Mouse (Mus musculus) heart, postnatal 25 days (tissue): Measurements from ENCODE around the gene Eva1b. TPM values are rescaled to one million over a fixed set of nuclear protein-coding genes. Genes with fewer than 3 reads are reported as not detected.

Experiments
- DNase-seq: peaks from one replicate; pipeline ENCODE4 v3.0.0; 2022; ENCODE audit warnings: low spot score
- intact Hi-C: fragments of 180-260 bp; cut with DNase I; formaldehyde crosslinking; loops from one replicate; pipeline ENCODE4 v1.15.1; 2025
- total RNA-seq, 2 experiments: library from RNA; stranded (reverse); gene quantifications; 2 replicates each; pipeline ENCODE4 v1.2.3; 2021

Eva1b gene
- 10 to 100 TPM; 15.2 to 17.6 TPM for total RNA-seq

DNA sequence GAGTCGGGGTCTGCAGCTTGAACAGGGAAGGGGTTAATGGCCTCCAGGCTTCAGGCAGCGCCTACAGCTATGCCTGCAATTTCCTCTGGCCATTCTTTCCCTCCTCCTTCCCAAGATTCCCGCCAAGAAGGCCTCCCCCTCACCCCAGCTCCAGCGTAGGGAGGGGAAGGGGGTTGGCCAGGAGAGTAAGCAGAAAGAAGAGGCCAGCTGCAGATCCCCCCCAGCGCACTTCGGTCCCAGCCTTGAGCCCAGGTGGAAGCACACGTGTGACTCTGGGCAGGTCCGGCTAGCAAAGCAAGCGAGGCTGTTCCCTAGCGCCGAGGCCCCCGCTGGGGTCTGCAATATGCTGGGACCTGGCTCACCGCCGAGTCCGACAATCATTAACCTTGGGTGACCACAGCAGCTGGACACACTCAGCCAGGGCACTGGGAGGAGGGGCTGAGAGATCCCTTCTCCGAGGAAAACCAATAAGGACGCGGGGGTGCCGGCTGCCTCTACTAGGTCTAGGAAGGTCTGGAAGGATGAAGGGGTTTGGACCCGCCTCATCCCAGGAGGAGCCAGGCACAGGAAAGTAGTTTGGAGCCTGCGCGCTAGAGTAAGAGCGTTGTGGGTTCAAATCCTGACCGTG lies at the start of gene Eva1b:
Eva1b (plus strand) TSS at position 212 of the 628 bp plus-strand sequence.
- intact Hi-C loops = loop anchor here (5.0 kb wide), 1 partner anchor 35 kb away; no protein-coding TSS in a partner anchor
- peak; percentile 63 for DNase-seq

DNA sequence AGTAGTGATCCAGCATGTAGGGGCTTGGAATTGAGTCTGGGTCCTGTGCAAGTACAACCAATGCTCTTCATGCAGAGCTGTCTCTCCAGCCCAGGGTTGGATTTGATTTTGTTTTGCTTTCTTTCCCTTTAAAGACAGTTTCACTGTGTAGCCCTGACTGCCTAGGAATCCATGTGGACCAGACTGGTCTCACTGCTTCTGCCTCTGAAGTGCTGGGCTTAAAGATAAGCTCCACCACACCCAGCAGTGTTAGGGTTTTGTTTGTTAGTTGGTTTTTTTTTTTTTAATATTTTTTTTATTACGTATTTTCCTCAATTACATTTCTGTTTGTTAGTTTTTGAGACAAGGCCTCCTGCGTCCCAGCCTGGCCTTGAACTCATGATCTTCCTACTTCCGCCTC lies 48.2 kb upstream of the Eva1b start:
- intact Hi-C loops = loop anchor here (5.0 kb wide), 1 partner anchor 163 kb away; the partner anchor contains the start of gene Trappc3
- DNase-seq = no peak

DNA sequence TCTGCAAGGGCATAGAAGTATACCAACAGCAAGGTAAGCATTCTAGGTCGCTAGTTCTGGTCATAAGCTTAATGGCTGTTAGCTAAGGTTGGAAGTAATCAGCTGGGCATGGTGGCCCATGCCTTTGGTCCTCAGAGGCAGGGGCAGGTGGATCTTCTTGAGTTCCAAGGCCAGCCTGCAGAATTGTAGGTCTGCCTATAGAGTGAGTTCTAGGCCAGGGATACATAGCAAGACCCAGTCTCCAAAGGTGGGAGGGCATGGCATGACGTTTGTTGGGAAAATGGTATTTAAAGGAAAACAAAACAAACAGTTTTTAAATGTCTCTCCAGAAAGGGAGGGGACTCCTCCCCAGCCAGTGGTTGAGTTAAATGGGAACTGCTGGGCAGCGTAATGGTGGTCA lies 46.8 kb upstream of the Eva1b start:
- no peak for DNase-seq
- intact Hi-C loops = no loop called here

DNA sequence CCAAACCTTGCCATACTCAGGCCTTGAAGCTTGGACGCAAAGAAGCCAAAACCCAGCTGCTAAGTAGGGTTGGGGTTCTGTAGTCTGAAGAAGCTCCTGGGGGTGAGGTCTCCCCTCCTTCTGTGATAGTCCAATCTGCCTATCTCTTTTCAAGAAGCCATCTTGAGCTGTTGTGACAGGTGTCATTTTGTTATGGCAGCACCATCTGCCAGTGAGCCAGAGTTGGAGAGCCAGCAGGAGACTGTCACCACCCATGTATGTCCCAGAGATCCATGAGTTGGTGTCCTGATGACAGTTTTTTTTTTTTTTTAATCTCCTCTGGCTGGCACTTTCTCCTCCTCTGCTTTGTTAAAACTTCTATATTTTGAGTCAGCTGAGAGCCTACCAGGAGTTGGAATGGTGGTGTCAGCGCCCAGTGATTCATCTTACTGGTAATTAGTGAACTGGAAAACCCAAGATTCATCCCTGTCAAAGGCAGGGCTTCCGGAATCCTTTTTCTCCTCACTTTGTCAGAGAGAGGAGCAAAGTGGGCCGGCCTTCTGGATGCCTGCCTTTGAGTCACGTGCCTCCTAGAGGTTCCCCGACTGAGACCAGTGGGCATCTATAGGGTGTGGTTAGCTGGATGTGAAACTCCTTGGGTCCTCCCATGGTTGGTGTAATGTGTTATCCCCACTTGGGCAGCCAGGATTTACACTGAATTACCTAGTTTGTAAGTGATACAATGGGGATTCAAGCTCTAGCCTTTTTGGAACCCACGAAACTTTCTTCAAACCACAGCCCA lies 45.3 kb upstream of the Eva1b start:
- intact Hi-C loops = no loop called here
- no peak for DNase-seq

DNA sequence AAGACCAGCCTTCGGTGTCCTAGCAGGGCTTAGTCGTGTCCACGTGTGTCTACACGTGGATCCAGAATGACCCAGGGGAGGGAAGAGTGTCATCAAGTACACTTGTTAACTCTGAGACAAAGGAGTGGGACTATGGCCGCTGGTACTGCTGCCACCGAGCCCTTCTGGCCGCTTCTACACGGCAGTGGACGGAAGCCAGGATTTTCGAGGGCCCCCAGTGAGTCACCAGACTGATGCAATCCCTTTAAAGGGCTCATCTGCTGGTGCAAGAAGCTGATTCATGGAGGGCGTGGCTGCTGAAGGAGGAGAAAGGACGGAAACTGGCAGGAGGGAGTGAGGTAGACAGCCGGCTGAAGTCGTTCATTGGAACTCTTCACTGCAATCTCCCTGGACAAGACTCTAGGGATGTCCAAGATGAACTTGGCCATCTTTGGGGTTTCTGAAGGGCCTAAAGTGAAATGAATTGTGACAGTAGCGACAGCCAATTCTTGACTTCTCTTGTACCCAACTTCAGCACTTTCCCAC lies 44.4 kb upstream of the Eva1b start:
- DNase-seq = peak; percentile 86
- intact Hi-C loops = no loop called here

DNA sequence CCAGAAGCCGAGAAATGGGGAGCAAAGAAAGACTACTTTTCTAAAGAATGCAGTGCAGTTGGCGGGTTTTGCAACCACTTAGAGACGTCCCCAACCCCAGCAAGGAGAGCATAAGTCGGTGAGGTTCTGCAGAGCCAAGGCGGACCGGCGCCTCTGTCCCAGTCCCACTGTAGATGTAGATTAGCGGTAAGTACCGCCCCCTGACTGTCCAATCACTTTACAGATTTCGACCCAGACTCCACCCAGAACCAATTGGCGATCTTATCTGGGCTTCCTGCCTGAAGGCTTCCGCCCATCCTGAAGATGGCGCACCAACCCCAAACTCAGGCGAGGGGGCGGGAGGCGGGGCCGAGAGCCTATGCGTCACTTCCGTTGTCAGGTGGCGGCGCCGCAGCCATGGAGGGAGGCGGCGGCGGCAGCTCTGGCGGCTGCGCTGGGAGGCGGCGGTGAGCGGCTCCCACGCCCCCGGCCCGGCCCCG lies 43.9 kb upstream of the Eva1b start, which contains the start of gene Stk40:
Stk40 (plus strand) TSS at position 368 of the 479 bp plus-strand sequence.
- DNase-seq = peak; percentile 94
- intact Hi-C loops = no loop called here

DNA sequence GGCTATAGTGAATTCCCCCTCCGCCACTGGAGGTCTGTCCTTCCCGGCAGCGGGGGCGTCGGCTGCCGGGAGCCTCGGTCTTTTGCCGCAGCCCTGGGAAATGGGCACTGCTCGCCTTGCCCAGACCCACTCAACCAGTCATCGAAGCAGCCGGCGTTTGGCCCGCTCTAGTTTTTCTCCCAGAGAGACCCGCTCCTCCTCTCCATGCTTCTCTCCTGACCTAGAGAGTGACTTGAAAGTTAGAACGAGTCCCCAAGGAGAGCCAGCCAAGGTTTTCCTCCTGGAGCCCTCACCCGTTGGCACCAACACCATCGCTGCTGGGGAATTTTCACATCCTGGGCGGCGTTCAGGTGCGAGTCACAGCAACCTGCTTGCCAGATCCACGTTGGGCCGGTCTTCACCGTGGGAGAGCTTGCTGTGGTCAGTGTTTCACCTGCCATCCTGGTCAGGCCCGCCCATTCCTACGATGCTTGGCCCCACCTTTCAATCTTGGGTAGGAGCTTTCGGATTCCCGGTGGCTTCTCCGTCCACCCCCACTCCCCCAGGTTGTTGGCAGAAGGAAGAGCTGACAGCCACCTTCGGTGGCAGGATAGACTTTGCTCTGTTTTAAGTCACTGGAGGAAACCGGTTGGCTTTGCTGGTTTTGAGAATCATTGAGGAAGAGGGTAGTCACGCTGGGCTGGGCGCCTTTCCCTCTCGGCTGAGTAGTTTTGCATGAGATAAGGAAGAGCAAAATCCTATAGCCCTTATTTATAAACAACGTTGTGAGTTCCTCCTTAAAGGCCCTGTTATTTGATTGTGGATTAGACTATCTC lies 43.1 kb upstream of the Eva1b start:
- DNase-seq = no peak
- intact Hi-C loops = no loop called here

DNA sequence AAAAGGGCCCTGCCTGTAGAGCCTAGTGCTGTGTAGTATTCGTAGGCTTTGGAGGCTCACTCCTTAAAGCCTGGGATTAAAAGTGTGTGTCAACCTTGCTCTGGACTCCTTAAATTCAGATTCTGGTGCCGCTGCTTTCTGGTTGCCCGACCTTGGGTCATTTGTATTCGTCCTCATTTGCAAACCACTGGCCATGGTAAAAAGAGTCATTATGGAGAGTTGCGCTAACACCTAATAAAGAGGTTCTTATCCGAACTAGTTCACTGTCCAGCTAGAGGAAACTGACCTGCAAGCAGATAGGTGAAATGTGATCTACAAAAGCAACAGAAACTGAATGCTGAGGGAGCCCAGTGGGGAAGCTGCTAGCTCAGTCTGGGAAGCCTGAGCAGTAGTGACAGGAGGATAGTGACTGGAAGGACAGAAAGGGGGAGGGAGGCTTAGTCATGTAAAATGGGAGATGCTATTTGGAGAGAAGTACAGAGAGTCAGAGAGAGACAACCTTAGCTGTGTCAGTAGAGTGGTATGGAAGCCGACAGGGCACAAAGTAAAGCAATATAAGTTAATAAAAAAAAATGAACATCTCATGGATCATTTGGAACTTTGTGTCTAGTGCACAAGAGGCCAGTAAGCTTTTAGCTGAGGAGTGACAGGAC lies 42.3 kb upstream of the Eva1b start:
- intact Hi-C loops = no loop called here
- no peak for DNase-seq

DNA sequence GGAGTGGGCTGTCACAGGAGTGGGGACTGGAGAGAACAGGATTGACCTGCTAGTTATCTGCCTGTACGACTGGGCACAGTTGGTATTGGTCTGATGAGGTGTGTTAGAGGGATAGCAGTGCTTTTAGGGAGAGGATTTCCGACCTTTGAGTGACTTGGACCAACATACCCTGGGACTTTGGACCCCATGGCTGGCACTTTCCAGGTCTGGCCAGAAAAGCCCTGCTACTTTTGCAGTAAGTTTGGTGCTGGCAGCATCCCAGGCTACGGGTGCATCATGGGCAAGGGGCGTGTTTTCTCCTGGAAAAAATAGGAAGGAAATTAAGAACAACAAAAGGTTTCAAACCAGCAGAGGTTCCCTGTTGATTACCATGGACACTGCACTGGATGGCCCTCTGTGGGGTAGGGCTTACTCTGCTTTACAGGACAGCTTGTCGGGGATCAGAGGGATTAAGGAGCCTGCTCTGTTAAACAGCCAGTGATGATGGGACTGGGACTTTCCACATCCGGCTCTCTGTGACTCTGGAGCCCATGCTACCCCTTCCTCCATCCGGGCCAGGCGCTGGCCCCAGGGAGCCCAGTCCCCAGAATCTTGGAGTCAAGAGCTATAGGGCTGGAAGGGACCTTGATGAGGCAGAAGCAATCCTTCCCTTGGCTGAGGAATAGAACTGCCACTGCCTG lies 39.3 kb upstream of the Eva1b start:
- intact Hi-C loops = no loop called here
- DNase-seq = no peak

DNA sequence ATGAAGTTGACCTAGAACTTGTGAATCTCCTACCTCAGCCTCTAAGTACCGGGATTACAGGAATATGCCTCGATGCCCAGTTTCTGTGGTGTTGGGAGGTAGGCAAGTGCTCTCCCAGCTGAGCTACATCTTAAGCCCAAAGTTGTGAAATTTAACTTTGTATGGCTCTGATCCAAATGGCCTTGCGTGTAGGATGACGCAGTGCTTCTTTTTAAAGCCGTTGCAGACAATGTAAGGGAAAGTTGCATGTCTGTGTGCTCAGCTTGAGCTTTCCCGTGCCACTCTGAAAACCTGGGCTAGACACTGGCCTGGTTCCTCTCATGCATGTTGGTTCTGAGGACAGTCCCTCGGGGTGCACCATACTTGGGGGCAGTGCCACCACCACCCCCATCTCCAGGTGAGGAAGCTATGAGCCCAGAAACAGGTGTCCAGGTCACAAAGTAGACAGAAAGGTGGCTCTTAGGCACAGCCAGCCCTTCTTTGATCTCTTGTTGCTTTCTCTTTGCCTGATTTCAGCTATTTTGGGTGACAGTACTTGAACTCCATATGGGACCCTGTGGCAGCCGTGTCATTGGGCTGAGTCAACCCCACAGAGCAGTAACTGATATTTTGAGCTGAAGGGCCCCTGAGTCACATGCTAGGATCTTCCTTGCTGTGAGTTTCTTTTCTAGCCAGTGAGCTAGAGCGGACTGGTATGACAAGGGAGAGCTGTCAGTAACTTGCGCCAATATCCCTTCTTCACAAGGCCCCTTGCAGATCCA lies 37.8 kb upstream of the Eva1b start:
- DNase-seq = no peak
- intact Hi-C loops = loop anchor here (5.0 kb wide), 1 partner anchor 38 kb away; the partner anchor contains the start of gene Eva1b

DNA sequence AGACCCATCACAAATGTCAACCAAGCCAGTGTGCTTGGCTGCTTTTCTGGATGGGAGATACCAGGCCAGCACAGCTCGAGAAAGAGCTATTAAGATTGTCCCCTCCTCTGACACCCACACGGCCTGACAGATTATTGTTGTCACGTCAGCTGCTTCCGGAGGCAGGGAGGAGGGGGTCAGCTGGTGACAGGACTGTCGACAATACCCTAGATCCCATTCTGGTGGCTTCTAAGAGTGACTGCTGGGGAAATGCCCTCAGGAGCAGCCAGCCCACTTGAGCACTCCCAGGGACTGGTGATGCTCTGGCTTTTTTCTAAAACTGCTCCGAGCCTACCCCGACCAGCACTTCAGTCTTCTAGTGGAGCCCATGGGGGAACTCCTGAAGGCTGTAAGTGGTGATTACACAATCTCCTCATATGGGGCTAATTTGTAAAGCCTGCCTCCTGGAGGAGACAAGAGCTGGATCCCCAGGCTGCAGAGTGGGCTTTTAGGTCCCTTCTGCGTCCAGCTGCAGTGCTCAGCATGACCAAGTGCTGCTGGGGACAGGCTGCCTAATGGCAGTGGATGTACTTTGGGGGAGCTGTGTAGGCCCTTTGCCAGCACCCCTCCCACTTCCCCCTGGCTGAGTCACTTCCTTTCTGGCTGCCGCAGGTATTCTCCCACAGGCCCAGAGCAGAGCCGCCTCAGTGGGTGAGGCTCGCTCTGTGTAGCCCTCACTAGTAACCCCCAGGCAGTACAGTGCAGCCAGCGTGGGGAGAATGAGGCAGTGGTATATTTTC lies 37.0 kb upstream of the Eva1b start:
- intact Hi-C loops = loop anchor here (5.0 kb wide), 1 partner anchor 37 kb away; the partner anchor contains the start of gene Eva1b

DNA sequence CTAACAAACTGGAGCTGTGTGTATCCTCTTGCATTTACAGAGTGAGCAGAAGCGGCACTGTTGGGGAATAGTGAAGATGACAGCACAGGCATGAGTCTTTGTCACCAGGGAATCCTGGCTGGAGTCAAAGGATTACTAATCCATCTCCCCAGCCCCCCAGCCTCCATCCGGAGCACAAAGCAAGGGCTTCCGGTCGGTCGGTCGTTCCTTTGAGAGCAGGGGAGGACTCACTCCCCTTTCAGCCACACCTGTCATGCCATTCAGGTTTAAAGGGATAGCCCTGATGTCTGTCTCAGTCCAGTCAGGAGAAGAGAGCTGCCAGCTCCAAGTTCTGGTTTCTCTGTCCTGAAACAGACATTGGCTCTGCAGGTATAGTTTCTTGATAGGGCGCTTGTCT lies 36.4 kb upstream of the Eva1b start:
- no peak for DNase-seq
- intact Hi-C loops = loop anchor here (5.0 kb wide), 1 partner anchor 36 kb away; the partner anchor contains the start of gene Eva1b

More for the DNA sequence above, 37.0 kb upstream of the Eva1b start:
- DNase-seq = peak; percentile 88

DNA sequence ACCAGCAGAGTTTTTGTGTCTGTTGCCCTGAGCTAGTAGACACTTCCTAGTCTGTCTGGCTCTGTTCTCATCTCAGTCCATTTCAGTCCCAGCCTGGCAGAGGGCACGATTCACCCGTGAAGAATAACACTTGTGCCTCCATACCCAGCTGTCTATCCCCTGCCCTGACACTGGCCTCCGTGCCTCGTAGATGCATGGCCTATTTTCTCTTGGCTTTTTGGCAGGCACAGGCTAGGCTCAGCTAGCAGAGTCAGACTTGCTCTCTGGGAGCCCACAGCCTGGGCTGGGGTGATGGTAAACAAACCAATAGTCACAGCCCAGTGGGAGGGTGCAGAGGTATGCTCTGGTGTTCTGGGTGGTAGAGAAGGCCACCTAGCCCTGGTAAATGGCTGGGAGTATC lies 34.3 kb upstream of the Eva1b start:
- DNase-seq = no peak
- intact Hi-C loops = loop anchor here (5.0 kb wide), 1 partner anchor 34 kb away; the partner anchor contains the start of gene Eva1b

DNA sequence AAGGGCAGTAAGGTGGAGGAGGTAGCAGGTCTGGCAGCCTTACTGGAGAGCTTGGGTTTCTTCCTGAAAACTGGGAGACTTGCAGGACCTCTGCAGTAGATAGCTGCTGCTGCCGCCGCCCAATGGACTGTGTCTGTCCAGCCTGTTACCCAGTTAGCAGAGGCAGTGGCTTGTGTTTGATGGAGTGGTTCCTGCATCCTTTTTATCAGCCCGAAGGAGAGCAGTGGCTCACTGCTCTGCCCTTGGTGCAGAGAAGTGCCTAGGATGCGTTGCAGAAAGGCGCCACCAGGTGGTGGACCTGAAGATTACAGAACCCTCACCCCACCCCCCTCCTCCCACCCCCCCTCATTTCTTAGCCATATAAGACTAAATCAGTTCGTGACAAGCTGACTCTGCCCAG lies 33.6 kb upstream of the Eva1b start:
- intact Hi-C loops = loop anchor here (1.0 to 5.0 kb wide), 2 partner anchors 28 to 33 kb away; partner anchors contain the start of gene Eva1b
- DNase-seq = peak; percentile 37

DNA sequence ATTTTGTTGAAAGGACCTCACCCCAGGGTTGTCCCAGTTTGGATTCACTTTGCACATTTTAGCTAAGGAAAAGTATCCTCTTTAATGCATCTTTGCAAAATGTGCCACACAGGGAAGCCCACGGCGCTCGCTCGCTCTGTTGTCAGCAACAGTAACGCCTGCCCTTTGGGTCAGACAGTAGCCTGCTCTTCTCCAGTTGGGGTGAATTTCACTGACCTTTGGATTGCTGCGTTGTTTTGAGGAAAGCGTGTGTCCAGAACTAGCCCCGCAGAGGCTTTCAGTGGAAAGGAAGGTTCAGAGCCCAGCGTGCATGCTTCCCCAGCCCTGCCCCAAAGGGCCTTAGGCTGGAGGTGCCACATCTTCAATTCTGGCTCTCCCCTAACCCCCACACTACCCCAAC lies 32.1 kb upstream of the Eva1b start:
- DNase-seq = no peak
- intact Hi-C loops = no loop called here

DNA sequence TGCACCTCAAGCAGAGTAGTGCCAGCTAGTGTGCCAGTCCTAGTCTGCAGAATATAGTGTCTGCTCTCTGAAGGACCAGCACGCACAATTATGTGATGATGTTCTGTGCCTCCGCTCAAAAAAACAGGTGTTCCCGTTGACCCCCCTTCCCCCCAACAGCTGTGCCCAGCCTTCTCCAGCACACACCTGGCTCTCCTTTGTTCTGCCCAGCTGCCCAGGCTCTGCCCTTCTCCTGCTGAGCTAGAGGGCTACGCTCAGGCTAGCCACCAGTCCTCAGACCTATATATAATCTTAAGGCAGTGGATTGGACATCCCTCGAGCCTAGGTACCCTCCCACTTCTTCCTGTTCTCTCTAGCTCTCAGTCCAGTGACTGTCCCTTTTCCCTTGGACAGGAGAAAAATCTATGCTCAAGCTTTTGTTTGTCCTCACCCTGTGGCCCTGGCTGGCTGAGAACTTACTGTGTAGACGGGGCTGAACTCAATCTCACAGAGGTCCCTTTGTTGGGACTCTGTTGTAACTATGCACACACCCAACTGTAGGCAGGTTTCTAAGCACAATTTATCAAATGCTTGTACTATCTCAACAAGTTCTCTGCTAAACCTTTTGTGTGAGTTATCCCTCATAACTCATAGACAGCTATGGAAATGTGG lies 31.5 kb upstream of the Eva1b start:
- intact Hi-C loops = no loop called here

DNA sequence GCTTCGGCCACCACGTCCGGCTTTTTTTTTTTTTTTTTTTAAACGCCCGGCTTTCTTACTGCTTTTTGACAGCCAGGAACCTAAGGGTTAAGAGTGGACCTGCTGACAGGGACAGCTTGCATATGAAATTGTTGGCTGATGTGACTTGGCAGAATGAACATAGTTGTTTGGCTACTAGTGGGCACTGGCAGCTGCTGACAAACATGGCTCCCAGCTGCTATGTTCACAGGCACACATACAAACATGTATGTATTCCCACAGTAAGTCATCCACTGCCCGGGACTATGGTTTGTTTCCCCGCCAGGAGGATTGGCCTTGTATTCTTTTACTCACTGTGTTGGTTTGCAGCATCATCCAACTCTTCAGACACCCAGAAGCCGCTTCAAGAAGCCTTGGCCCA lies 30.4 kb upstream of the Eva1b start:
- intact Hi-C loops = no loop called here
- DNase-seq = no peak

More for the DNA sequence above, 31.5 kb upstream of the Eva1b start:
- no peak for DNase-seq
